Mouse (Mus musculus): ENCODE results near the gene Ssh2.
"Not testable (repeated sequence)": the region's sequence is repeated elsewhere in the genome, so short reads cannot be mapped to it uniquely, and the experiment has no call there.

Gene Ssh2

GRCm38 (mm10) chr11:77230765-77231164, 14.7 kb downstream of the Ssh2 start:
- no peak for DNase-seq (ENCODE audit: low spot score in 2 of 2)

DNA sequence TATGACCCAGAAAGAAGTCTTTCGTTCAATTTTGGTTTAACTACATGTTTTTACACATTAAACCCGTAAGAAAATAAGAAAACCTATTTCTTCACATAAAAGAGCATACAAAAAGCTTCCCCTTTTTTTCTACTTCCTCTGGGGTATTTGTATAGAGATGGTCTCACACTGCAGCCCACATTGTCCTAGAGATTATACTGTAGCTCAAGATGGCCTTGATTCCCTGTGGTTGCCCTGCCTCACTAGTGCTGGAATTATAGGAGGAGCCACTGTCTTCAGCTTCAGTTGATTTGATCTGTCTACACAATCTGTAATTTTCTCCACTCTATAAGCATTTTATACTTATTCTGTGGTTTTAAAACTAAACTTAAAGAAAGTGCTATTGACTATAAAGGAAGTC, 15.4 kb downstream of the Ssh2 start:
- DNase-seq (ENCODE audit: low spot score in 2 of 2), result no peak

DNA sequence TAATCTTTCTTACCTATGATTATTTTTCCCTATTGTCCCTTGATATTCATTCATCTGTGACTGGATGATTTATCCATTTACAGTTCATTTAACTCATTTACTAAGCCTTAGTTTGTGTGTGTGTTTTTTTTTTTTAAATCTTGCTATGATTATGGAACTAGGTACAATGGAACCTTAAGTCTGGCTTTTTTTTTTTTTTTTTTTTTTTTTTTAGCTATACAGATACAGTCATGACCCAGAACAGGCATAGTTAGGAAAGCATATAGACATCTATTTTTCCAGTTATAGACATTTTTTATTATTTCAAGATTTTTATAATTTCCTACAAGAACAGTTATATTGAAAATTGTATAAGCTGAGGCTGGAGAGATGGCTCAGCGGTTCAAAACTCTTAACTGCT, 19.2 kb downstream of the Ssh2 start:
- no peak for DNase-seq (ENCODE audit: low spot score in 2 of 2)

DNA sequence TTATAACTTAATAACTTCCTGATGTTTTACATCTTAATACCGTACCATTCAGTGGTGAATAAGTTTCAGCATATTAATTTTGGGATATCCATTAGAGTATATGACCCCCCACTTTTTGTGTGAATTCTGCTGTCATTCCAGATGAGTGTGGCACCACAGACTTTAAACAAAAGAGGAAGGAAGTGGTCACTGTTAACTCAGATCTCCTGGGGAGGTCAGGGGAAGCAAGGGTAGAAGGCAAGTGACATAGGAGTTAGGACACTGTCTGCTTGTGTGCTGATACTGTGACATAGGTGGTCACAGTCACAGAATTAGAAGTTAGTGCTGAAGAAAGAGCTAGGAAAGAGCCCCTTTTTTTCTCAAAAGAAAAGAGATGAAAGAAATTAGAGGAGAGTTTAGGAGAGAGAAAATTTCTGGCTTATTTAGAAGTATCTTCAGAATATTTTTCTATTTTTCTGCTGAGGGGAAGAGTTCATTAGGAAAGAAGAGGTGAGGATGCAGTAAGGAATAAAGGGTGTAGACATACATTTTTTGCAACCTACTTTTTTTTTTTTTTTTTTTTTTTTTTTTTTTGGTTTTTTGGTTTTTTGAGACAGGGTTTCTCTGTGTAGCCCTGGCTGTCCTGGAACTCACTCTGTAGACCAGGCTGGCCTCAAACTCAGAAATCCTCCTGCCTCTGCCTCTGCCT, 23.7 kb downstream of the Ssh2 start:
- no peak for DNase-seq (ENCODE audit: low spot score in 2 of 2)

GRCm38 (mm10) chr11:77240466-77241246, 24.6 kb downstream of the Ssh2 start:
- DNase-seq (ENCODE audit: low spot score in 2 of 2), result no peak

GRCm38 (mm10) chr11:77242912-77243311, 26.8 kb downstream of the Ssh2 start:
- DNase-seq (ENCODE audit: low spot score in 2 of 2), result no peak

DNA sequence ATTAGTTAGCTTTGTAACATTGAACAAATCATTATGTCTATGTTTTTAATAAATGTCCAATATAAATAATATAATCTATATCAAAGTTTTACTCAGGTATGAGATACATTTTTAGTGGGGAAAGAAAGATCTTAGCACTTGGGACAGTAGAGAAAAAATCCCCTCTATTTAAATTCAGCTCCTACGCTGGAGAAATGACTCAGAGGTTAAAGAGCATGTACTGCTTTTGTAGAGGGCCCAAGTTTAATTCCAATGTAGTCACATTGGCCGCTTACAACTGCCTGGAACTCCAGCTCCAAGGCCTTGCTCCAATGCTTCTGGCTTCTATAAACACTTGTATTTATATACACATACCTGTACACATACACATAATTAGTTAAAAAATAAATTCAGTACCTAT, 36.7 kb downstream of the Ssh2 start:
- DNase-seq (ENCODE audit: low spot score in 2 of 2), result no peak

DNA sequence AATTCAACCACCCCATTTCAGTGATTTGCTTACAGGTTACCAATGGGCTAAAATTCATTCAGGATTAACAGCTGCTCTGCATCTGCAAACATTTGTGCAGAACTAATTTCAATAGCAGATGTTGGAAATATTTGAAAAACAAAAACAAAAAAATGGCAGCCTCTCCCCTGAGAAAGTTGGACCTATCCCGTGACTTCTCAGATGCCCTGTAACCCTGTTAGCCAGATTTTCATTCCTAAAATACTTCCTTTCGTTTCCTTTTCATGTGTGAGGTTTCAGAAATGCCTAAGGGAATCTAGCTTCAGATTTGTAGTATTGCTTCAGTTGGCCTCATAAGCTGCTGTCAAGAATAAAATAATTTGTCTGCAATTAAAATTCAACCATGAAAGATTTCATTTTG, 43.4 kb downstream of the Ssh2 start:
- no peak for DNase-seq (ENCODE audit: low spot score in 2 of 2)

DNA sequence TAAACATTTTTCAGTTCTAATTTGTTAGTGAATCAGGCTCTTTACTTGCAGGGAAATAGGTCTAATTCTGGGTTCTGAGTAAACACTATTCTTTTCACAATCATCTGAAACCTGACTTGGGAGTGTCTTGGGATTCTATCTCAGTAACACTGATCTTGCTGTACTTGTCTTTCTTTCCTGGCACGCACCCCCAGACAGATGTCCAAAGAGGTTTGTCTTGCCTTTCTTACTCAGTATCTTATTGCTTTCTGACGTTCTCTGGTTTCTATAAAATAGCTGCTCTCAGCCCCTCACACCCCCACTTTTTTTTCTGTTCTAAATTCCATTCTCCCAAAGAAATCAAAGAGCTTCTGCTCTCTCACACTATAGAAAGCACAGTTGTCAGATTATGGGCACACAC, 51.3 kb downstream of the Ssh2 start:
- no peak for DNase-seq (ENCODE audit: low spot score in 2 of 2)

DNA sequence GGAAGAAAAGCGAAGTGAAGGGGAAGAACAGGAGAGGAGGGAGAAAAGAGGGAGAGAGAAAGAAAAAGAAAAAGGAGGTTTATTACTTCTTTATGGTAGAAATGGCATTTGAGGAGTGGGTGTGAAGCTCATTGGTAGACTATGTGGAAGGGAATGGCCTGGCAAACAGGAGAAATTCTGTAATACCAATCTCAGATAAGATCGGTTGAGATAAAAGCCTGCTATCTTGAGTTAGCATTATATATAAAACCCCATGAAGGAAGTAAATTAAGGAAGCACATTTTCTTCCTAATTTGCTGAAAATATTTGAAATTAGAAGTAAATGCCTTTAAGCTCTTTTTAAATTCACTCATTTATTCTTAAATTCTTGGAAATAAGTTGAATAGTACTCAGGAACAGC, 59.9 kb downstream of the Ssh2 start:
- no peak for DNase-seq (ENCODE audit: low spot score in 2 of 2)

GRCm38 (mm10) chr11:77278538-77278937, 62.5 kb downstream of the Ssh2 start:
- not testable (repeated sequence) for DNase-seq (ENCODE audit: low spot score in 2 of 2)

- no peak for DNase-seq (ENCODE audit: low spot score in 2 of 2)
These were observed 64.1 kb downstream of the Ssh2 start for GRCm38 (mm10) chr11:77280219-77280618.

GRCm38 (mm10) chr11:77291447-77291846, 75.4 kb downstream of the Ssh2 start:
- DNase-seq (ENCODE audit: low spot score in 2 of 2), result no peak

DNA sequence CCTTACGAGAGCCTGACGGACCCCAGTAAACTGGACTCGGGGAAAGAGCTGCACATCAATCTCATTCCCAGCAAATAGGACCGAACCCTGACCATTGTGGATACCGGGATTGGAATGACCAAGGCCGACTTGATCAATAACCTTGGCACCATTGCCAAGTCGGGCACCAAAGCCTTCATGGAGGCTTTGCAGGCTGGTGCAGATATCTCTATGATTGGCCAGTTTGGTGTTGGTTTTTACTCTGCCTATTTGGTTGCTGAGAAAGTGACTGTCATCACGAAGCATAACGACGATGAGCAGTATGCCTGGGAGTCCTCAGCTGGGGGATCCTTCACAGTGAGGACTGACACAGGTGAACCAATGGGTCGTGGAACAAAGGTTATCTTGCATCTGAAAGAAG, 77.6 kb downstream of the Ssh2 start:
- not testable (repeated sequence) for DNase-seq (ENCODE audit: low spot score in 2 of 2)

DNA sequence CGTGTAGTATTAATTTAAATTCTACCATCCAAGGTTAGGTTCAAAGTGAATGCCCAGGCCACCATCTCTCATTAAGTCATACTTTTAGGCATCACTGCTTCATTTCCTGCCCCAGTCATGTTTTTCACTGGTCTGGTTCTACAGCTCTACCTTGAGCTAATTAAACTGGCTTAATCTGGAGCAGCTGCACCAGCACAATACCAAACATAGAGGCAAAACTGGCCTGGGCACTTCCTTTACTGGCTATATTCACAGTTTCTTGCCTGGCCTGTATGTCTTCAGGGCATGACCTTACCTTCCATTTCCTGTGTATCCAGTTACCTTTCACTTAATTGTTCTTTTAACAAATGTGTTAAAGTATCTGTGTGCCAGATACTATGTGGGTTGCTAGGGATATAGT, 81.2 kb downstream of the Ssh2 start:
- DNase-seq (ENCODE audit: low spot score in 2 of 2), result no peak

GRCm38 (mm10) chr11:77307205-77307604, 91.1 kb downstream of the Ssh2 start:
- DNase-seq (ENCODE audit: low spot score in 2 of 2), result no peak

DNA sequence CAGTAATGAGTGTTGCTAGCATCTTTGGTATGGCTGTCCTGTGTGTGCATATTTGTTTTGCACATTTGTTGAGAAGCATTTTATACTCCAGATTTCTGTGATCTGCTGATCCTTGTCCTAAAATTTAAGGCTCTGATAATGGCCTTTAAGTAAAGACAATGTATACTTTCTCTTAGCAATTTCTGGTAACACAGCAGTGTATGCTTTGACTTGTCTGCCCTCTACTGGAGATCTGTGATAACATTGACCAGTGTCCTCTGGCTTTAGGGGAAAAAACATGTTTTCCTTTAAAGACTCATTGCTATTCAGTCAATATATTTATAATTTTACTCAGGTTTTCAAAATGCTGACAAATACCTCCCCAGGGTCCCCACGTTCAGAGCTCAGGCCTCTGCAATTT, 92.4 kb downstream of the Ssh2 start:
- peak in 1 of 2 experiments; percentile 7 for DNase-seq (ENCODE audit: low spot score in 2 of 2)

- DNase-seq (ENCODE audit: low spot score in 2 of 2), result peak in 1 of 2 experiments; percentile 5
These were observed 101.8 kb downstream of the Ssh2 start for GRCm38 (mm10) chr11:77317721-77318477.

GRCm38 (mm10) chr11:77318478-77319118, 102.5 kb downstream of the Ssh2 start:
- DNase-seq (ENCODE audit: low spot score in 2 of 2), result no peak

DNA sequence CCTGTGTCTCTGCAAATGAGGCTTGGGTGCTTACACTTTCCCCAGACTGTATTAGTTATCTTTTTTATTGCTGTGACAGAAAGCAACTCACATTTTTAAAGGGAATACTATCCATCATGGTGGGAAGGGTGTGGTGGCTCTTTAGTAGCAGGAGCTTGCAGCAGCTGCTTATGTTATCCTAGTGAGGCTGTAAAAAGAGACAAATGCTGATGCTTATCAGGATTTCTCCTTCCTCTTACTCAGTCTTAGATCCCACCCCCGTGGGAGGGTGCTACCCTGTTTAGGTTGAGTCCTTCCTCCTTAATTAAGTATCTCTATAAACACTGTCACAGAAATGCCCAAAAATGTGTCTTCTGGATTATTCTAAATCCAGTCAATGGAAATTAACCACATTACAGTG, 105.1 kb downstream of the Ssh2 start:
- DNase-seq (ENCODE audit: low spot score in 2 of 2), result no peak

DNA sequence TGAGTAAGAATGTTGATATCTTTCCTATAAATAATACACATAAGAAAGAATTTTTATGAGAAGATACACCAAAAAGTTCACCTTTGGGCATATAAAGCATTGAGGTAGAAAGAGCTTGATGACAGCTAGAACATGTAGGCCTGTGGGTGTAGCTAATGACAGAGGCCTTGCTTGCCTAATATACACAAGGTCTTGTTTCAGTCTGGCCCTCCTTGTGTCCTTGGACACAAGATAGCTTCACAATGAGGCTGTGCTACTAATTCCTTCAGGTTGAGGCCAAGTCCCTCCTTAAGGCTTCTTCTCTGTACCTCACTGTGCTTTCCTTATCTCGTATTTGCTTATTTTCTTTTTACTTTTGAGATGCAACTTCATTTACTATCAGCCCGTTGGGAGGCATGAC, 114.4 kb downstream of the Ssh2 start:
- no peak for DNase-seq (ENCODE audit: low spot score in 2 of 2)

GRCm38 (mm10) chr11:77347273-77347672, 131.2 kb downstream of the Ssh2 start:
- no peak for DNase-seq (ENCODE audit: low spot score in 2 of 2)
